Mouse (Mus musculus): ENCODE results near the gene Suz12.
"Not testable (repeated sequence)": the region's sequence is repeated elsewhere in the genome, so short reads cannot be mapped to it uniquely, and the experiment has no call there.

The Suz12 gene

GRCm38 (mm10) chr11:79992592-79993355 lies at the start of gene Suz12:
Gene Suz12, plus strand, starts transcription at chr11:79993106.
- DNase-seq, result peak; percentile 95

- DNase-seq, result no peak
Measured at GRCm38 (mm10) chr11:79943136-79943535, 49.8 kb upstream of the Suz12 start.

- no peak for DNase-seq
Measured at GRCm38 (mm10) chr11:79943601-79944000, 49.3 kb upstream of the Suz12 start.

GRCm38 (mm10) chr11:79947265-79947664 lies 45.6 kb upstream of the Suz12 start:
- no peak for DNase-seq

- no peak for DNase-seq
Measured at GRCm38 (mm10) chr11:79961346-79962124, 31.4 kb upstream of the Suz12 start.

GRCm38 (mm10) chr11:79962125-79962876 lies 30.6 kb upstream of the Suz12 start, which contains the start of gene Utp6:
Gene Utp6, minus strand, starts transcription at chr11:79962390.
- peak; percentile 97 for DNase-seq

GRCm38 (mm10) chr11:79962877-79963183 lies 30.1 kb upstream of the Suz12 start:
- DNase-seq, result no peak

GRCm38 (mm10) chr11:79963212-79963974 lies 29.5 kb upstream of the Suz12 start:
- DNase-seq, result no peak

GRCm38 (mm10) chr11:79965896-79966295 lies 27.0 kb upstream of the Suz12 start:
- peak; percentile 21 for DNase-seq

- DNase-seq, result no peak
Measured at GRCm38 (mm10) chr11:79967752-79968151, 25.2 kb upstream of the Suz12 start.

- no peak for DNase-seq
Measured at GRCm38 (mm10) chr11:79973133-79973532, 19.8 kb upstream of the Suz12 start.

- DNase-seq, result no peak
Measured at GRCm38 (mm10) chr11:79973626-79974476, 19.1 kb upstream of the Suz12 start.

- DNase-seq, result no peak
Measured at GRCm38 (mm10) chr11:79975377-79975776, 17.5 kb upstream of the Suz12 start.

- DNase-seq, result no peak
Measured at GRCm38 (mm10) chr11:79976222-79976621, 16.7 kb upstream of the Suz12 start.

GRCm38 (mm10) chr11:79976645-79977044 lies 16.3 kb upstream of the Suz12 start:
- not testable (repeated sequence) for DNase-seq

- DNase-seq, result not testable (repeated sequence)
Measured at GRCm38 (mm10) chr11:79977061-79977460, 15.8 kb upstream of the Suz12 start.

GRCm38 (mm10) chr11:79977747-79978146 lies 15.2 kb upstream of the Suz12 start:
- DNase-seq, result not testable (repeated sequence)

- no peak for DNase-seq
Measured at GRCm38 (mm10) chr11:79986886-79987285, 6.0 kb upstream of the Suz12 start.

GRCm38 (mm10) chr11:79987896-79988295 lies 5.0 kb upstream of the Suz12 start:
- no peak for DNase-seq

- no peak for DNase-seq
Measured at GRCm38 (mm10) chr11:79990120-79990519, 2.8 kb upstream of the Suz12 start.

GRCm38 (mm10) chr11:79991600-79991999 lies 1.3 kb upstream of the Suz12 start:
- no peak for DNase-seq
